Mouse (Mus musculus) liver, embryonic 14.5 days (tissue): ENCODE data around the gene Psg16.
"Not testable (repeated sequence)": the region's sequence is repeated elsewhere in the genome, so short reads cannot be mapped to it uniquely, and the experiment has no call there.

ENCODE experiments used
- CTCF ChIP-seq: IDR thresholded peaks from 2 replicates; pipeline ENCODE4 v1.5.1; 2016; ENCODE audit warnings: antibody characterized with exemption, low read depth, control low read depth
- EP300 ChIP-seq: IDR thresholded peaks from 2 replicates; pipeline ENCODE4 v1.6.1; 2016; ENCODE audit warnings: antibody characterized with exemption, low read depth

DNA sequence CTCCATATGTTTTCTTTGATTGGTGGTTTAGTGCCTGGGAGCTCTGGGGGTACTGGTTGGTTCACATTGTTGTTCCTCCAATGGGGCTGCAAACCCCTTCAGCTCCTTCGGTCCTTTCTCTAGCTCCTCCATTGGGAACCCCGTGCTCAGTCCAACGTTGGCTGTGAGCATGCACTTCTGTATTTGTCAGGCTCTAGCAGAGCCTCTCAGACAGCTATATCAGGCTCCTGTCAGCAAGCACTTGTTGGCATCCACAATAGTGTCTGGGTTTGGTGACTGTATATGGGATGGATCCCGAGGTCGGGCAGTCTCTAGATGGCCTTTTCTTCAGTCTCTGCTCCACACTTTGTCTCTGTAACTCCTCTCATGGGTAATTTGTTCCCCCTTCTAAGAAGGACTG is 6.2 kb upstream of the Psg16 start:
- not testable (repeated sequence) for TF ChIP-seq CTCF, EP300
